Mouse (Mus musculus) kidney, postnatal 10 days (tissue): ENCODE measurements around the gene Metap1d.
A peak's percentile ranks its signal among the peaks of the same experiment; 100 is the strongest.

Experiments
- DNase-seq: peaks from one replicate; pipeline ENCODE4 v3.0.0; 2021; ENCODE audit warnings: mixed read lengths

Metap1d gene

DNA sequence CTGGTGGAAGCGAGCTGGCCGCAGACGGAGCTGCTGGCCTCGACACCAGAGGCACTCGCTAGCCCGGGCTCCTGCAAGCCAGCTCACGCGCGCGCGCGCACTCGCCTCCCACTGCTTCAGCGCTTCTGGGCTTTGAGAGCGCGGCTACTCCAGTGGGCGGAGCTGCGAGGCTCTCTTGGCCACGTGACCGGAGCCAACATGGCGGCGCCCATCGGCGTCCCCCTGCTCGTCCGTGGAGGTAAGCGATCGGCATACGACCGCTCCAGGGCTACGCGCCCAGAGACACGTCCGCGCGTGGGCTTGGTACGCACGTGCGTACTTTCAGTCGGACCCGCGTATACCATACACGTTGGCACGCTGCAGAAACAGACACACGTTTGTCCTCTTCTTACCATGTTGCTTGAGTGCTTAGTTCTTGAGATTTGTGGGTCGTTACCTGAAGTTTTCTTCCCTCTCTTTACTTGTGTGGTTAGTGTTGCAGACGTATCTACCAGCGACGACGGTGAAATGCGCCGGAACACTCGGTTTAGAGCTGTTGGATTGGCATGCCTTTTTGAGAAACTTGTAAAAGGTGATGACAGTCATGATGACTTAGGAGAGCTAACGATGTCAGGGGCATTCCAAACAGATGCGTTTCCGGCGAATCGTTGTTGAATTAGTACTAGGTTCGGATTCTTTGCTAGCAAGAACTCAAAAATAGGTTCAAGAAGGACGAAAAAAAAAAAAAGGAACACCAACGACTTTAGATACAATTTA lies at the start of gene Metap1d:
TSS of gene Metap1d (plus strand) at position 116 of the 756 bp plus-strand sequence.
- DNase-seq = peak; percentile 96

DNA sequence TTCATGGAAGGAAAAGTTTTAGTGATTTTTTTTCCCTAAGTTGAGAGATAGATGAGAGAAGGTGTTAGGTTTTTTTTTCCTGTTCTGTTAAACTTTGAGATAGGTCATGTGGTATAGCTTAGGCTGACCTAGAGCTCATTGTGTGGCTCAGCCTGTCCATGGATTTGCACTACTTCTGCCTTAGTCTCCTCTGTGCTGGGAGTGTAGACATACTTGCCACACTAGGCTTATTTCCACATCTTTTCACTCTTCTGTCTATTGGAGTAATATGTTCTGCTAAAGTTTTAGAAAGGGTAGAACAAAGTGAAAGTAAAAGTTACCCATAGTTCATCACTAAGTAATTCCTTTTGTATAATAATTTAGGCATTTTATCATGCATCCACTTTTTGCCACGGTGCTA lies 47.5 kb upstream of the Metap1d start:
- DNase-seq = no peak

DNA sequence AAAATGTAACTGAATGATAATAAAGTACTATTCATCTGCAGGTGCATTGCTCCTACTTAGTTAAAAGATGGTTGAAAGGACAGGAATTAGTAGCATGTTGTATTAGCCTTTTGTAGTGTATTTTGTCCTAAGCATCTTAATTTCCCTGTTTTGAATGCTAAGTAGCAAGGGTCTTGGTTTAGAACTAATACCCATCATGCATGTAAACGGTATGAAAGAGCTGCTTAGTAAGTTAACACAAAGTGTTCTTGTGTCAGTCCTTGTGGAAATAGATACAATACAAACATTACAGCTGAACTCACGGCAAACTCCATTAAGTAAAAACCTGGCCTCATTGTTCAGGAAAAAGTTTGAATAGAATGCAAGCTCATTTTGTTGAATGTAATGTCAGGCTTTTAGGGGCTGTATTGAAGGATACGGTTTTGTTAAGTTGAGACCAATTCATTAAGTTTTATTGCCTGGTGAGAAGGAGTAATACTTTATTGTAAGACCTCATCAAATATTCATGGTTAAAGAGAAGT lies 34.3 kb upstream of the Metap1d start:
- no peak for DNase-seq

DNA sequence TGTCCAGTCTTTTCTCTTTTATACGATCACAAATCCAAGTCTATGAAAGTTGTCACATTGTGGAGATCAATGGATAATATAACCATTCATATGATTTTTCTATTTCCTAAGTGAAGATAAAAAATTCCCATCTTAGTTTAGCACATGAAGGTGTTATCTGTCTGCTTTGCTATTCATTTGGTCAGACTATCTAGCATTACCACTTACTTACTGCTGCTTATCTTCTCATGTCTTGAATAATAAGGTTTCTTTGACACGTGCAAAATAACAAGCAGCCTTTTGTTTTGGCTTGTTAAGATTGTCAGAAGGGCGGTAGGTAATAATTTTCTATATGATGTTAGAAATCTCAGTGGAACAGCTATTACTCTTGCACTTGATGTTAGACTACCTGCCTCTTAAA lies 33.7 kb upstream of the Metap1d start:
- no peak for DNase-seq

DNA sequence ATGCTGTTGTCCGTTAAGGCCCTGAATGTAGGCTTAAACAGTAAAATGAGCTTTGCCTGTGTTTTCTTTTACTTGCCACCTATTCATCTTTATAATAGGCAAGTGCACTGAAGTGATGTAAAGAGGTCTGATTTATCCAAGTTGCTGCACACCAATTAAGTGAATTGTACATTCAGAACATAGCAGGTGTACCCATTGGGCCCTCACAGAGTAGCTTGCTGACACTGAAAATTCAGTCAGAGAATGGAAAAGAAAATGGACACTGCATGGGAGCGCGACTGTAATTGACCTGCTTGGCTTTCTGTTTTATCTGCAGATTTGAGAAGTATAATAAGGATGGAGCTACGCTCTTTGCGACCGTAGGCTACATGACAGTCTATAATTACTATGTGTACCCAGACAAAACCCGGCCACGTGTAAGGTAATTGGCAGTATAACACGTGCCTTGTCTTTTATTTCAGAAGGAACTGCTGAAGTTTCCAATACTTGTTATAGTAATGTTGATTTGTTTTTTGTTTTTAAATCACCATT lies 32.1 kb upstream of the Metap1d start:
- no peak for DNase-seq

GRCm38 (mm10) chr2:71424545-71424944 lies 28.5 kb upstream of the Metap1d start:
- no peak for DNase-seq

DNA sequence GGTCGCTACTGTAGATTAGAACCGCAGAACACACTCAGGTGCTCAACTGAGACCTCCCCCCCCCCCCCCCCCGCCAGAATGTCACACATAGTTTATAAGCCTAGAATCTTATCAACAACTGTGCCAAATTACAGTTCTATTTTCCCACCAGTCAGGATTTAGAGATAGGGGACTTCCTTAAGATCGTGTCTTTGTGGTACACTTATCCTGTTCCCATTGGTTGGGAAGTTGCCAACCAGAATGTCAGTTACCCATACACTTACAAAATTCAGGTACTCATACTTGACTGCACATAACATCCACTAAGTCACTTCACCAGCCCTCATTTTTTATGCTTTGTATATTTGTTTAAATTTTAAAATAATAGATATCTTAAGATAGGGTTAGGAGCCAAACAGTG lies 17.6 kb upstream of the Metap1d start:
- DNase-seq = no peak

- DNase-seq = no peak
Observed at GRCm38 (mm10) chr2:71443376-71443775, 9.7 kb upstream of the Metap1d start.

DNA sequence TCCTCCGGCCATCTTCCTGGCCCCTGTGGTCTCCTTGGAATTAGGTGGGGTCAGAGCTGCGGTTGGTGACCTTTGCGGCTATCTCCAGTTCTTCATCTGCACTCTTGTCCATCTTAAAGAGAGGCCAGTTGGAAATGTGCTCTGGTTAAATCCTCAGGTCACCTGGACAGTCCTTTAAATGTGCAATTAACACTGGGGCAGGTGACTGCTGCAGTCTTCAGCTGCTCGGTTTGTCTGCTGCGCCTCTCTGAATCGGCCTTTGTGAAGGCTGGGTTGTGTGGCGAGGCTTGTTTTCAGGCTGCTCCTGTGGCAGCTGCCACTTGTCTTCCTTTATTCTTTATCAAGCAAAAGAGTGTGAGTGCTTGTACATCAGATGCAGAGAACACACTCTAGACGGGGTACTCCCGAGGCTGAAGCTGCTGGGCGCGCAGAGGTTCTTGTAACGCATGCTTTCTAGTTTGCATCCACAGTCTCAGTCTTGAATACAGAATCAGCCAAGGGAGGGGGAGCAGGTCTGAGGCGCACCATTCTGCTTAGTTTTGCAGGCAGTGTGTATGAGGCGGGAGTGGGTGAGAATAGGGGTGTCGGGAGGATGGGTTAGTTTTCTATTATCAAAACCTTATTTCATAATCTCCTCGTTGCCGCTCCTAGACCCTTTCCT lies 7.4 kb upstream of the Metap1d start:
- no peak for DNase-seq

DNA sequence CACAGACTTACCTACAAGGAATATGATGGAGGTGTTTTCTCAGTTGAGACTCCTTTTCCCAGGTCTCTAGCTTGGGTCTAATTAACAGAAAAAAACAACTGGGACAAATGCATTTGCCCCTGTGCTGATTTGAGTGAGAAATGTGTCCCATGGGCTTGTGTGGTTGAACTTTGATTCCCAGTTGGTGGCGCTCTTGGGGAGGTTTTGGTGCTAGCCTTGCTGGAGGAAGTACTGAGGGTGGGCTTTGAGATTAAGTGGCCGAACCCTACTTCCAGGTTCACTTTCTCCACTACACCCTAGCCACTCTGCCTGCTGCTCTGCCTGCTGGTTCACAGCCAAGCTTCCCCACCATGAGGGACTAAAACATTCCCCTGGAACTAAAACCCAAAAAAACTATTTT lies 3.5 kb upstream of the Metap1d start:
- DNase-seq = no peak

GRCm38 (mm10) chr2:71451761-71452160 lies 1.3 kb upstream of the Metap1d start:
- no peak for DNase-seq

GRCm38 (mm10) chr2:71453917-71454260 lies 813 bp downstream of the Metap1d start:
- DNase-seq = no peak

GRCm38 (mm10) chr2:71458624-71459023 lies 5.5 kb downstream of the Metap1d start:
- no peak for DNase-seq

- DNase-seq = no peak
Observed at GRCm38 (mm10) chr2:71459659-71460058, 6.6 kb downstream of the Metap1d start.

DNA sequence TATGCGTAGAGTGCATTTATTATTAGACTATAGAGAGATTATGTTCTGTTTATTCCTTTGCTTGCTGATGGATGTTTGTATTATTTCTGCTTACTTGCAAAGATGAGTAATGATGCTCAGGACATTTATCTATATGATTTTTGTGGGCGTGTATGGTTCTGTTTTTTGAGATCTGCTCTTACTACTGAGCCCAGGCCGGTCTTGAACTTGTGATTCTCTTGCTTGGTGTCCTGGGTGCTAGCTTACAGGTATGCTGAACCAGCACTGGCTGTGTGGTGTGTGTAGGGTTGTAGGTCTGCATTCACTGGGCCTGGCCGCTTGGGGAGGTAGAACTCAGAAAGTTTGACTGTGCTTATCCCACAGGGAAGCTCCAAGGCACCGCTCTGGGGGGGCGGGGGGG lies 8.1 kb downstream of the Metap1d start:
- DNase-seq = no peak

GRCm38 (mm10) chr2:71461589-71461988 lies 8.5 kb downstream of the Metap1d start:
- DNase-seq = no peak

- DNase-seq = no peak
Observed at GRCm38 (mm10) chr2:71462066-71462465, 9.0 kb downstream of the Metap1d start.

DNA sequence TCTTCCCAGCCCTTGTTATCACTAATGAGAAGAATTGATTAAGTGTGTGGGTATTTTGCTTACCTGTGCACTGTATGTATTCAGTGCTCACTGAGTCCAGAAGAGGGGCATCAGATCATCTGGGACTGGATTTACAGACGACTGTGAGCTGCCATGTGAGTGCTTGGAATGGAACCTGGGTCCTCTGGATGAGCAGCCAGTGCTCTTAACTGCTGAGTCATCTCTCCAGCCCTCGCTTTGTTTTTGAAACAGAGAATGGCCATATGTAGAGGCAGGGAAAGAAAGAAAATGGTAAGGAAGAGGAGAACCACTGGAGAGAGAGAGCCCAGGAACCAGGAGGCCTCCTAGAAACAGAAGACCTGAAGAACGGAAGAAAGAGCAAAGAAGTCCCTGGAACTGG lies 9.5 kb downstream of the Metap1d start:
- DNase-seq = no peak

- no peak for DNase-seq
Observed at GRCm38 (mm10) chr2:71466103-71466502, 13.0 kb downstream of the Metap1d start.

DNA sequence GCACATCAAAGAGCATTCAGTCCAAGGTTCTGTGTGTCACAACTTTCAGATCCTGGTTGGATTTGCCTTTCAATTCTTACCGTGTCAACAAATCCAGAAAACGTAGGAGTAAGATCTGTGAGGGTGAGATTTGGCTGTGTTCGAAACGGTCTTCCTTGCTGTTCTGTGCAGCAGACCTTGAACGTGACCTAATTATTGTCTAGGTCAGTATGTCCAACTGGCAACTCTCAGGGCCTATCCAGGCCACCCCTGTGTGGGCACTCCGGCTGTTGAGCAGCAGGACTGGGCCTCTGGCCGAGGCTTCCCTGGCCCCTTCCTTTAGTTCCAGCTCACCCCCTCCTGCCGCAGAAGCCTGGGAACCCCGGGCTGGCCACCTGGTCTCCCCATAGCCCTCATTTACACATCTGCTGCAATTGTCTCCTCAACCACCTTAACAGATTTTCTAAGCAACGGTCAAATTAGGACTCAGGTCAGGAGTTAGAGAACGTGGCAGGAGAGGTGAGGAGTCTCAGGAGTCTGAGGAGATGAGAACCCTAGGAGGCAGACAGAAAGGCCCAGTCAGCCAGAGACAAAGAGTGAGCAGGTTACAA lies 13.9 kb downstream of the Metap1d start:
- no peak for DNase-seq

GRCm38 (mm10) chr2:71471094-71471493 lies 18.0 kb downstream of the Metap1d start:
- no peak for DNase-seq

- DNase-seq = no peak
Observed at GRCm38 (mm10) chr2:71473830-71474229, 20.8 kb downstream of the Metap1d start.

GRCm38 (mm10) chr2:71474345-71474744 lies 21.3 kb downstream of the Metap1d start:
- peak; percentile 39 for DNase-seq

DNA sequence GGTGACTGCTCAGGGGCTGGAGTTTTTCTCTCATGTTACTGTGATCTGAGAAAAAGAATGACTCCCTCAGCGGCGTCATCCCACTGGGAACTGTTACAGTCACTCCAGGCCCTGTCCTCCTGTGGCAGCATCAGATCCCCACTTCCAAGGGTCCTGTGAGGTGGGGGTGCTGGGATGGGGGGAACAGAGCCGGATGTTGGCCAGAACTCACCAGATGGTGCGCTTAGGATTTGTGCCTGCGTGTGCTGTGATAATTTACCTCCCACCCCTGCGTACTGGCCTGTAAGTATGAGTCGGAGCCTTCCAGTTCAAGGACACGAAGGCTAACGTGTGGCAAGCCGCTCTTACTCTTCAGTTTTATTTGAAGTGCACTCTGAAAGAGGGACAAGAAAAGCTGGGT lies 22.2 kb downstream of the Metap1d start:
- DNase-seq = no peak
